Mouse (Mus musculus): ENCODE measurements around the gene Dalrd3. TPM values are rescaled to one million over a fixed set of nuclear protein-coding genes. Genes with fewer than 3 reads are reported as not detected.

Dalrd3 gene
- polyA plus RNA-seq (2012; rRNA removed; ENCODE audit: low replicate concordance) = 120 and 203 TPM in 2 replicates

DNA sequence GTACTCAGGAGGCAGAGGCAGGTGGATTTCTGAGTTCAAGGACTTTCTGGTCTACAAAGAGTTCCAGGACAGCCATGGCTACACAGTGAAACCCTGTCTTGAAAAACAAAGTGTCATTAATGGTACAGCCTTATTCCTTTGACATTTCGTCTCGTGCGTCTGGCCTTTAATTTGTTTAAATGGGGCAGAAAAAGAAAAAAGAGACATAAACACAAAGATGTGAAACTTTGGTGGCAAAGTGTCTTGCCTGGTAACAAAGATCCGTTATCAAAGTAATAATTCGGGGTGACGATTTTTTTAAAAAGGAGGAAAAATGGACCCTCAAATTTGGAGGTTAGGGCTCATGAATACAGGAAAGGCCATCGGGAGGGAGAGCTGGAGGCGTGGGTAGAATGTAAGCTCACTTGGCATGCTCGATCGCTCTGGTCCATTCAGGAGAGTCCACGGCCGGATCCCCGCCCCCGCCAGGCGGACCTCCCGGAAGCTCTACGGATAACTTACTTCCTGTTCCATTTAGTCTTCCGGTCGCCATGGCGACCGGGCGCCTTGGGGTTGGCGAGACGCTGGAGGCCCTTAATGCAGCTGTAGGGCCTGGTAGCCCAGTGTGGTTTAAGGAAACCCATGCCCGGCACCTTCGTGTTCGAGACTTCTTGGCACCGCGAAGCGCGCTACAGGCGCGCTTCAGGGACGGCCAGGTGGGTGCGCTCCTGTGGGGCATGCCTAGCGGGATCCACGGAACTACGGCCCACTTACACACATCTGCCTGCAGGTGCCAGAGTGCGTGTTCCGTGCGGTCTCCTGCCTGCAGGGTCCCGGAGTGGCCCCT, at the start of gene Dalrd3:
Dalrd3 (plus strand) TSS at position 506 of the 826 bp plus-strand sequence.

DNA sequence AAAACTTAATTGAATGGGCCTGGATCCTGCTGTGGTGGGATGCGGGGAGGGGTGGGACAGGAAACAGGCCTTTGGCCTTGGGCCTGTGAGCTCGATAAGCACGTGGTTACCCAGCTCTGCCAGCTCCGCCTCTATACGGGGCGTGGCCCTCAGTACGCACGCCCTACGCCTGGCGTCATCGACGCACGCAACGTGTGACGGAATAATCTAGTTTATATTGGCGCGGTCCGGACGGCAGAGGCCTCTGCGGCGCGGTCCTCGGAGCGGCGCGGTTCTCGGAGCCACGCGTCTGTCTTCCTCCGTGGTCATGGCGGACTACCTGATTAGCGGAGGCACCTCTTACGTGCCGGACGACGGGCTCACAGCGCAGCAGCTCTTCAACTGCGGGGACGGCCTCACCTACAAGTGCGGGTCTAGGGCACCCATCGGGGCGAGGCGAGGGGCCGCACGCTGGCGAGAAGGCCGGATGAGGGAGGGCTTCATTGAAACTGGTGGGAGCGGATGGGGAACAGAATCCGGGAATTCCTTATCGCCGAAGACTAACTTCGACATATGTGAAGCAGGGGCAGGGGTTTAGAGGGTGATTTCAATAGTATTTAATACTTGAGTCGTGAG, 9.4 kb upstream of the Dalrd3 start, which contains the start of gene Impdh2:
Impdh2 (plus strand) TSS at position 60 of the 615 bp plus-strand sequence.

DNA sequence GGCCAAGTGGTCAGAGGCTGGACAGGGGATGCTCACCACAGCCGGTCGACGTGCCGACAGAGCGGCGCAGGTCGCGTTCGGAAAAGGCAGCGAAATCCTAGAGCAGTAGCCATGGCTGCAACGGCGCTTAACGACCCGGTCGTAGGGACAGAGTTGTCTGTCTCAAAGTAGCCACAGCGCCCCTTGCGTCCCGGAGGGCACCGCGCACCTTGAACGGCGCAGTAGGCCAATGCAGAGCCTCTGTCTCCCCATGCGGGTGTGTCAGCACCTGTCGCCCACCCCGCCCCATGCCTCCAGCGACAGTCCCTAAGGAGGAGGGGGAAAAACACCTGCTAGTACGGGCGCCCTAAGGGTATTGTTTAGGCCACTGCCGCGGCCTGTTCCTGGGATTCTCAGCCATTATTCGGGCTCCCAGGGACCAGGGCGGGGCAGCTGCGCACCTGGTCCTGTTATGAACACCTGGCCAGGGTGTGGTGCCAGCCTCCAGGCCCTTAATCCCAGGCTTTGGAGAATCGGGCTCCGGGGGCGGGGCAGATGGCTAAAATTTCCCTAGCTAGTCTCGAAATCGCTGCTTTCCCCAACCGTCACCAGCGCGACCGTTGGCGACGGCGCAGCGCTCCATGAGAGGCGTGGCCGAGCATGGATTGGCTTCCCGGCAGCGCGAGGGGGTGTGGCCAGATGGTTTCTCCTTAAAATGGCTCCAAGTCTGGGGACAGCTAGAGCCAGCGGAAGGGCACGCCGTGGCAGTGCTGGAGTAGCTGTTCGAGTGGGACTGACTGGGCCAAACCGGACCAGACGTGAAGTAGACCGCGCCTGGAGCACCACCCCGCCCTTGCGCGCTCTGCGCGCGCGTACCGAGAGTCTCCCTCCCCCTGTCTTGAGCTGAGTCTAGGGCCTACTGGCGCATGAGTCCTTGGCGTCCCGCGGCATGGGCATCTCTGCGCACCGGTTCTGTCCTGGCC, 2.6 kb upstream of the Dalrd3 start, which contains the start of gene Ndufaf3:
Ndufaf3 (minus strand) TSS at position 620 of the 962 bp plus-strand sequence.

DNA sequence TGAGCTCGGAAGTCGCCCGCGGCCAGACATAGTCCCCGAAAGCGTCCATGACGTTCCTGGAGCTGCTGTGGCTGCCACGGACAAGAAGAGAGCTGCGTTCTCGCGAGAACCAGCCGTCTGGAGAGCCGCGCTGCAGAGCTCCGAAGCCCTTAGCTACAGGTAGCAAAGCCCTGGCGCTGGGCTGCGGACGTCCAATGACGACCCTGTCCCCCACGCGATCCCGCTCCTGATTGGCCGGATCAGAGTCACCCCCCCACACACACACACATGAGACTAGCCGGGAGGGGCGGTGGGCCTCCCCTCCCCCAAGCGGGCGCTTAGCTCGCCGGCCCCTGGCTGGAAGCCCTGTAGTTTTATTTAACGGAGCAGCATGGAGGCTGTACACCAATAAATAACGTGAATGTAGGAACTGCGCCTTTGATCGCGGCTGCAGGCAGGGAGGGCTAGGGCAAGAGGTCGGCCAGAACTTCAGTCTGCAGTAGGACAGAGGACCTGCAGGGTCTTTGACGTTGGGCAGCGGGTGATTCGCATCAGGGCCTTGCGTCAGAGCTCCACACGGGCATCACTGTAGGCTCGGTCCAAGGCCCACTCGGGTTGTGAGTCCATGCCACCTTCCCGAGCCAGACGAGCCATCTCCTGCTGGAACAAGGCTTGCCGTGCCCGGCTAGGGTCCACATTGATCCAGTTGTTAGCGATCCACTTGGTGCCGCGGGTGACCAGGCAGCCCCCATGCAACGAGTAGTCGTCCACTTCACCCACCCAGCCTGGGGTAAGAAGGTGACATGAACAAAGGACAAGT, 9.1 kb downstream of the Dalrd3 start, which contains the start of gene Wdr6:
Wdr6 (minus strand) TSS at position 195 of the 799 bp plus-strand sequence.

DNA sequence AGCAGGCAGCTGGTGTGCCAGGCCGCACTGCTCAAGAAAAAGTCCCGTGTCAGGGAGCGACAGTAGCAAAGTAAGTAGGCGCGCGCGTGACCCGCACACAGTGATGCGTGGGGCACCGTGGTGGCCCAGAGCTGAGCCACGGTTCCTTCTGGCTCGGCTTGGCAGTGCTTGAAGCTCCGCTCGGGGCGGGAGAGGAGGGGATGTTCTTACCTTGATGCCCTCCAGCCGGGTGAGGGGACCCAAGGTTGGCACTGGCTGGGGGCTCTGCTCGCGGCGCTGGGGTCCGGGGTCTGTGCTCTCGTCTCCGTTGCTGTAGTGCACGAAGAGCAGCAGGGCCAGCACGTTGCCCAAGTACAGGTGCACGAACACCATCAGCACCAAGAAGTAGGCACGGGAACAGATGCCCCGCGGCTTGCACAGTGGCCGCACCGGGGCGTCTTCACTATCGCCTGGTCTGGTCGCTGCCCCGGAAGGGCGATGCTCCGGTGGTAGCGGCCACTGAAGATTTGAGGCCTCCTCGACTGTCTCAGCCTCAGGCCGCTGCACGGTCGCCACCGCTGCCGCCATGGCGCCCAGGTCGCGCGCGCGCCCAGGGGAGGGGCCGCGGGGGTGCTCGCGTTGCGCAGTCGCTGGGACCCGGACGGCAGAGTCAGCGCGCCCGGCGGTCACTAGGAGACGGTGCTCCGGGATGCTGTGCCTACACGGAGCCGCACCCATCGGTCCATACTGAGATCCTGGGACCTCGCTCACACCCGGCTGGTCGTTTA, 27.5 kb downstream of the Dalrd3 start, which contains the start of gene P4htm:
P4htm (minus strand) TSS at position 670 of the 767 bp plus-strand sequence.

Other genes with a start within 250 kb of the Dalrd3 start
- 1,212 and 1,799 TPM in 2 replicates for gene Gpx1, start 231.0 kb upstream of the Dalrd3 start, polyA plus RNA-seq (2012; rRNA removed; ENCODE audit: low replicate concordance)
- gene Usp4, start 222.0 kb upstream of the Dalrd3 start, polyA plus RNA-seq (2012; rRNA removed; ENCODE audit: low replicate concordance) = 82.2 and 92.5 TPM in 2 replicates
- gene 1700102P08Rik, start 177.1 kb upstream of the Dalrd3 start, polyA plus RNA-seq (2012; rRNA removed; ENCODE audit: low replicate concordance) = 0.21 and 0.27 TPM in 2 replicates
- gene Ccdc36, start 141.4 kb upstream of the Dalrd3 start, polyA plus RNA-seq (2012; rRNA removed; ENCODE audit: low replicate concordance) = 0.10 TPM in 1 of 2 replicates, not detected in the other
- gene BC048562, start 133.4 kb upstream of the Dalrd3 start, polyA plus RNA-seq (2012; rRNA removed; ENCODE audit: low replicate concordance) = not detected in 2 replicates
- gene Ccdc71, start 109.4 kb upstream of the Dalrd3 start, polyA plus RNA-seq (2012; rRNA removed; ENCODE audit: low replicate concordance) = 20.4 and 34.4 TPM in 2 replicates
- 70.2 and 91.7 TPM in 2 replicates for gene Klhdc8b, start 108.3 kb upstream of the Dalrd3 start, polyA plus RNA-seq (2012; rRNA removed; ENCODE audit: low replicate concordance)
- 223 and 264 TPM in 2 replicates for gene Lamb2, start 90.2 kb upstream of the Dalrd3 start, polyA plus RNA-seq (2012; rRNA removed; ENCODE audit: low replicate concordance)
- 179 and 216 TPM in 2 replicates for gene Usp19, start 79.3 kb upstream of the Dalrd3 start, polyA plus RNA-seq (2012; rRNA removed; ENCODE audit: low replicate concordance)
- gene Qars, start 62.2 kb upstream of the Dalrd3 start, polyA plus RNA-seq (2012; rRNA removed; ENCODE audit: low replicate concordance) = 172 and 318 TPM in 2 replicates
- gene Qrich1, start 53.1 kb upstream of the Dalrd3 start, polyA plus RNA-seq (2012; rRNA removed; ENCODE audit: low replicate concordance) = 93.6 and 129 TPM in 2 replicates
- gene Impdh2, start 9.6 kb upstream of the Dalrd3 start, polyA plus RNA-seq (2012; rRNA removed; ENCODE audit: low replicate concordance) = 48.0 and 173 TPM in 2 replicates
- gene Ndufaf3, start 2.5 kb upstream of the Dalrd3 start, polyA plus RNA-seq (2012; rRNA removed; ENCODE audit: low replicate concordance) = 38.3 and 48.7 TPM in 2 replicates
- 41.1 and 162 TPM in 2 replicates for gene Wdr6, start 8.9 kb downstream of the Dalrd3 start, polyA plus RNA-seq (2012; rRNA removed; ENCODE audit: low replicate concordance)
- gene P4htm, start 27.8 kb downstream of the Dalrd3 start, polyA plus RNA-seq (2012; rRNA removed; ENCODE audit: low replicate concordance) = 5.3 and 35.1 TPM in 2 replicates
- gene Arih2, start 79.5 kb downstream of the Dalrd3 start, polyA plus RNA-seq (2012; rRNA removed; ENCODE audit: low replicate concordance) = 35.0 and 41.4 TPM in 2 replicates
- gene Slc25a20, start 92.2 kb downstream of the Dalrd3 start, polyA plus RNA-seq (2012; rRNA removed; ENCODE audit: low replicate concordance) = 36.9 and 73.5 TPM in 2 replicates
- gene Prkar2a, start 119.4 kb downstream of the Dalrd3 start, polyA plus RNA-seq (2012; rRNA removed; ENCODE audit: low replicate concordance) = 15.6 and 32.7 TPM in 2 replicates
- gene Ip6k2, start 213.9 kb downstream of the Dalrd3 start, polyA plus RNA-seq (2012; rRNA removed; ENCODE audit: low replicate concordance) = 53.3 and 84.8 TPM in 2 replicates
- gene Nckipsd, start 238.5 kb downstream of the Dalrd3 start, polyA plus RNA-seq (2012; rRNA removed; ENCODE audit: low replicate concordance) = 25.4 and 31.7 TPM in 2 replicates